Mouse (Mus musculus): ENCODE data around the gene Rab6a. TPM values are rescaled to one million over a fixed set of nuclear protein-coding genes. Genes with fewer than 3 reads are reported as not detected.
A peak's percentile ranks its signal among the peaks of the same experiment; 100 is the strongest.

Rab6a gene
- total RNA-seq, 2 experiments from 2014 or later: 297 to 364 TPM

- no peak for DNase-seq (ENCODE audit: low spot score in 2 of 2)
These were observed 72.0 kb downstream of the Rab6a start for GRCm38 (mm10) chr7:100678948-100679880.

- no peak for DNase-seq (ENCODE audit: low spot score in 2 of 2)
These were observed 73.9 kb downstream of the Rab6a start for GRCm38 (mm10) chr7:100681132-100681531.

GRCm38 (mm10) chr7:100683241-100683640 lies 76.0 kb downstream of the Rab6a start:
- DNase-seq (ENCODE audit: low spot score in 2 of 2): no peak

- DNase-seq (ENCODE audit: low spot score in 2 of 2): no peak
These were observed 76.9 kb downstream of the Rab6a start for GRCm38 (mm10) chr7:100684081-100684480.

GRCm38 (mm10) chr7:100684538-100684937 lies 77.3 kb downstream of the Rab6a start:
- DNase-seq (ENCODE audit: low spot score in 2 of 2): peak; percentile 68 to 73

GRCm38 (mm10) chr7:100685061-100686030 lies 78.1 kb downstream of the Rab6a start:
- DNase-seq (ENCODE audit: low spot score in 2 of 2): peak; percentile 74 to 85

GRCm38 (mm10) chr7:100688471-100688870 lies 81.3 kb downstream of the Rab6a start:
- DNase-seq (ENCODE audit: low spot score in 2 of 2): no peak

Other genes with a start within 250 kb of the Rab6a start
- gene C2cd3, start 235.2 kb upstream of the Rab6a start, total RNA-seq (2021): 10 to 100 TPM; 15.2 to 18.5 TPM
- 100 to 1,000 TPM; 120 to 123 TPM for gene Ppme1, start 235.1 kb upstream of the Rab6a start, total RNA-seq (2021)
- 1 to 10 TPM in 1 of 2 experiments, under 1 TPM in 1; 0.65 to 1.3 TPM for gene Ucp3, start 134.4 kb upstream of the Rab6a start, total RNA-seq (2021)
- gene Ucp2, start 114.1 kb upstream of the Rab6a start, total RNA-seq (2021): 10 to 100 TPM; 58.2 to 66.6 TPM
- gene Dnajb13, start 92.5 kb upstream of the Rab6a start, total RNA-seq (2021): under 1 TPM; 0.50 to 0.87 TPM
- gene Coa4, start 70.3 kb upstream of the Rab6a start, total RNA-seq (2021): 1 to 10 TPM; 5.9 to 6.9 TPM
- 10 to 100 TPM; 54.8 to 55.3 TPM for gene Mrpl48, start 891 bp downstream of the Rab6a start, total RNA-seq (2021)
- 10 to 100 TPM; 28.9 to 36.8 TPM for gene Plekhb1, start 55.0 kb downstream of the Rab6a start, total RNA-seq (2021)
- 100 to 1,000 TPM; 228 to 260 TPM for gene Fam168a, start 99.2 kb downstream of the Rab6a start, total RNA-seq (2021)

All from layer of hippocampus, postnatal 10 days (tissue).